Mouse (Mus musculus) brown adipose tissue, adult 24 weeks (tissue): Measurements from ENCODE around the gene B3galt4. TPM values are rescaled to one million over a fixed set of nuclear protein-coding genes. Genes with fewer than 3 reads are reported as not detected.

Experiments used
- H3K27ac ChIP-seq: fragments of 200-500 bp; replicated peaks from 2 replicates; pipeline ENCODE4 v1.5.1; 2012; ENCODE audit warnings: low read depth, mild to moderate bottlenecking, low read length
- H3K4me1 ChIP-seq: fragments of 200-500 bp; 2 replicates; pipeline ENCODE4 v1.6.1; 2012; ENCODE audit warnings: low read length, mixed read lengths; ENCODE audit not compliant: control insufficient read depth, insufficient read depth, insufficient read length
- H3K4me3 ChIP-seq: fragments of 200-500 bp; 2 replicates; pipeline ENCODE4 v1.5.1; 2012; ENCODE audit warnings: low read depth, mild to moderate bottlenecking, low read length, moderate library complexity; ENCODE audit not compliant: insufficient read depth
- polyA plus RNA-seq: library from polyadenylated mRNA; stranded (reverse); fragments of >200 nt; gene quantifications from 2 replicates; pipeline ENCODE4 v1.2.4, GENCODE M21; 2012; ENCODE audit not compliant: missing spikeins, insufficient read depth, insufficient read length

The B3galt4 gene
- polyA plus RNA-seq, 1 experiment = 2.4 TPM

GRCm38 (mm10) chr17:33940206-33940805, 11.0 kb downstream of the B3galt4 start, which contains the start of the genes Pfdn6 and Wdr46:
TSS of gene Pfdn6 (minus strand) at chr17:33940343.
TSS of gene Wdr46 (plus strand) at chr17:33940660.
- Histone ChIP-seq H3K4me1 (peaks cover 7% of the 10 kb centered on the region), H3K4me3 (peak within 1 kb of the TSS; percentile 97), H3K27ac (peak within 1 kb of the TSS; percentile 96)

- no peak overlapping the region for H3K27ac ChIP-seq
- peaks cover 7% of the 10 kb centered on the region for H3K4me1 ChIP-seq
- peak overlapping the region; percentile 97; the same call in 1 of the 2 replicates for H3K4me3 ChIP-seq
These were observed 12.5 kb downstream of the B3galt4 start for GRCm38 (mm10) chr17:33938783-33939182.

GRCm38 (mm10) chr17:33936993-33937392, 14.3 kb downstream of the B3galt4 start:
- H3K4me1 ChIP-seq = peaks cover 11% of the 10 kb centered on the region
- no peak overlapping the region for H3K4me3 ChIP-seq
- H3K27ac ChIP-seq = no peak overlapping the region

GRCm38 (mm10) chr17:33935422-33936055, 15.7 kb downstream of the B3galt4 start:
- Histone ChIP-seq H3K4me1 (peaks cover 8% of the 10 kb centered on the region; the same call in 1 of the 2 replicates), H3K4me3 (no peak overlapping the region), H3K27ac (no peak overlapping the region)

- Histone ChIP-seq H3K4me1 (peaks cover 3% of the 10 kb centered on the region; the same call in 1 of the 2 replicates), H3K4me3 (peak overlapping the region; percentile 31), H3K27ac (peak overlapping the region; percentile 62)
These were observed 18.3 kb downstream of the B3galt4 start for GRCm38 (mm10) chr17:33932970-33933369.

GRCm38 (mm10) chr17:33932448-33932847, 18.8 kb downstream of the B3galt4 start:
- H3K4me1 ChIP-seq = peaks cover 3% of the 10 kb centered on the region; the same call in 1 of the 2 replicates
- H3K4me3 ChIP-seq = 0 out of 2 replicates have a peak overlapping the region, but pooled peaks have one; percentile 11
- H3K27ac ChIP-seq = peak overlapping the region; percentile 62

- Histone ChIP-seq H3K27ac (peak overlapping the region; percentile 62; the same call in 1 of the 2 replicates), H3K4me1 (peaks cover 3% of the 10 kb centered on the region; the same call in 1 of the 2 replicates), H3K4me3 (0 out of 2 replicates have a peak overlapping the region, but pooled peaks have one; percentile 3)
These were observed 19.3 kb downstream of the B3galt4 start for GRCm38 (mm10) chr17:33931947-33932346.

- peak overlapping the region; percentile 90 for H3K4me3 ChIP-seq
- H3K4me1 ChIP-seq = peaks cover 3% of the 10 kb centered on the region; the same call in 1 of the 2 replicates
- peak overlapping the region; percentile 36 for H3K27ac ChIP-seq
These were observed 20.0 kb downstream of the B3galt4 start for GRCm38 (mm10) chr17:33931159-33931866.

- Histone ChIP-seq H3K27ac (peak overlapping the region; percentile 89), H3K4me3 (peak overlapping the region; percentile 90), H3K4me1 (peaks cover 3% of the 10 kb centered on the region; the same call in 1 of the 2 replicates)
These were observed 20.8 kb downstream of the B3galt4 start for GRCm38 (mm10) chr17:33930280-33931158.

- Histone ChIP-seq H3K4me1 (peaks cover 3% of the 10 kb centered on the region; the same call in 1 of the 2 replicates), H3K27ac (peak within 1 kb of the TSS; percentile 92), H3K4me3 (peak within 1 kb of the TSS; percentile 90)
These were observed 21.7 kb downstream of the B3galt4 start, which contains the start of gene Rgl2 for GRCm38 (mm10) chr17:33929371-33930279. TSS of gene Rgl2 (plus strand) at chr17:33929543.

- Histone ChIP-seq H3K4me3 (peak overlapping the region; percentile 90), H3K27ac (no peak overlapping the region), H3K4me1 (peaks cover 3% of the 10 kb centered on the region; the same call in 1 of the 2 replicates)
These were observed 22.9 kb downstream of the B3galt4 start for GRCm38 (mm10) chr17:33928251-33928947.

GRCm38 (mm10) chr17:33926207-33926932, 24.9 kb downstream of the B3galt4 start:
- H3K4me1 ChIP-seq = no peaks in the 10 kb centered on the region; the same call in 1 of the 2 replicates
- H3K4me3 ChIP-seq = no peak overlapping the region
- H3K27ac ChIP-seq = no peak overlapping the region
